Mouse (Mus musculus): ENCODE data around the gene Nf2.

- no peak for TF ChIP-seq POLR2A (IDR thresholded peaks at IDR 0.05; ENCODE audit: borderline replicate concordance, extremely low read depth, insufficient read depth, insufficient read length, poor library complexity, severe bottlenecking)
- TF ChIP-seq CTCF (IDR thresholded peaks at IDR 0.05; ENCODE audit: borderline replicate concordance, extremely low read depth, insufficient read depth, insufficient read length): peak; percentile 20; the same call in 1 of the 2 replicates
Observed at GRCm38 (mm10) chr11:4882892-4883627, 33.7 kb upstream of the Nf2 start.

Measured in brain, embryonic 14.5 days (tissue).